Mouse (Mus musculus) limb, embryonic 10.5 days (tissue): Measurements from ENCODE around the gene Pcnx2. TPM values are rescaled to one million over a fixed set of nuclear protein-coding genes. Genes with fewer than 3 reads are reported as not detected.
A peak's percentile ranks its signal among the peaks of the same experiment; 100 is the strongest.

ENCODE experiments used
- DNase-seq: peaks from one replicate; pipeline ENCODE4 v3.0.0-alpha.2; 2017; ENCODE audit warnings: low spot score
- H3K27ac ChIP-seq: fragments of 300-500 bp; sonication (generic); 2 replicates; pipeline ENCODE4 v1.5.1; 2016; ENCODE audit warnings: mild to moderate bottlenecking
- H3K27me3 ChIP-seq: fragments of 300-500 bp; sonication (generic); 2 replicates; pipeline ENCODE4 v1.6.1; 2016; ENCODE audit warnings: low read depth, mild to moderate bottlenecking; ENCODE audit not compliant: poor library complexity, severe bottlenecking
- H3K36me3 ChIP-seq: fragments of 300-500 bp; sonication (generic); 2 replicates; pipeline ENCODE4 v1.6.1; 2016; ENCODE audit warnings: mild to moderate bottlenecking, moderate library complexity
- H3K4me1 ChIP-seq: fragments of 300-500 bp; sonication (generic); 2 replicates; pipeline ENCODE4 v1.6.1; 2016
- H3K4me3 ChIP-seq: fragments of 300-500 bp; sonication (generic); 2 replicates; pipeline ENCODE4 v1.5.1; 2016; ENCODE audit warnings: mild to moderate bottlenecking, moderate library complexity
- H3K9me3 ChIP-seq: fragments of 300-500 bp; sonication (generic); replicated peaks from 2 replicates; pipeline ENCODE4 v1.6.1; 2016; ENCODE audit warnings: mild to moderate bottlenecking
- WGBS: fragments of 180-500 bp; shearing (Covaris S2); methylation state at CpG from one replicate; pipeline ENCODE4 v1.1.7; 2016; 5-methylcytosine and 5-hydroxymethylcytosine counted together
- polyA plus RNA-seq: library from polyadenylated mRNA; unstranded; fragments of >200 nt; fragmentation: Nextera tagmentation; extraction: Ambion mirVana; gene quantifications from 2 replicates; pipeline ENCODE4 v1.2.1, GENCODE M21; 2016

Pcnx2 gene
- polyA plus RNA-seq, 1 experiment from 2014 or later: not detected

- peaks cover 51% of the 10 kb centered on the region for H3K4me1 ChIP-seq
- no peak for DNase-seq
- no peak overlapping the region for H3K4me3 ChIP-seq
- H3K9me3 ChIP-seq: no peaks in the 10 kb centered on the region
- H3K27me3 ChIP-seq: 0 out of 2 replicates have a peak, but pooled peaks cover 6% of the 10 kb centered on the region
- H3K27ac ChIP-seq: peak overlapping the region; percentile 67; the same call in 1 of the 2 replicates
- WGBS: 84% methylated on average over 2 of the region's 2 CpGs
- no peaks in the 10 kb centered on the region for H3K36me3 ChIP-seq
Measured at GRCm38 (mm10) chr8:125873250-125873534, 24.9 kb downstream of the Pcnx2 start.

- Histone ChIP-seq H3K27ac (peak overlapping the region; percentile 67), H3K36me3 (no peaks in the 10 kb centered on the region), H3K9me3 (no peaks in the 10 kb centered on the region), H3K27me3 (0 out of 2 replicates have a peak, but pooled peaks cover 6% of the 10 kb centered on the region), H3K4me3 (no peak overlapping the region), H3K4me1 (peaks cover 51% of the 10 kb centered on the region)
- WGBS: 54% methylated on average over 9 of the region's 9 CpGs
- no peak for DNase-seq
Measured at GRCm38 (mm10) chr8:125872501-125873249, 25.4 kb downstream of the Pcnx2 start.

- no peaks in the 10 kb centered on the region for H3K36me3 ChIP-seq
- DNase-seq: peak; percentile 88
- H3K27me3 ChIP-seq: 0 out of 2 replicates have a peak, but pooled peaks cover 6% of the 10 kb centered on the region
- 4% methylated on average over 7 of the region's 7 CpGs for WGBS
- peak overlapping the region; percentile 66 for H3K27ac ChIP-seq
- H3K4me3 ChIP-seq: peak overlapping the region; percentile 28; the same call in 1 of the 2 replicates
- peaks cover 48% of the 10 kb centered on the region for H3K4me1 ChIP-seq
- H3K9me3 ChIP-seq: no peaks in the 10 kb centered on the region
Measured at GRCm38 (mm10) chr8:125870821-125871321, 27.2 kb downstream of the Pcnx2 start.

- 0 out of 2 replicates have a peak, but pooled peaks cover 6% of the 10 kb centered on the region for H3K27me3 ChIP-seq
- 28% methylated on average over 6 of the region's 6 CpGs for WGBS
- peak overlapping the region; percentile 66 for H3K27ac ChIP-seq
- H3K4me3 ChIP-seq: no peak overlapping the region
- DNase-seq: no peak
- H3K9me3 ChIP-seq: no peaks in the 10 kb centered on the region
- H3K4me1 ChIP-seq: peaks cover 46% of the 10 kb centered on the region
- no peaks in the 10 kb centered on the region for H3K36me3 ChIP-seq
Measured at GRCm38 (mm10) chr8:125870179-125870702, 27.9 kb downstream of the Pcnx2 start.

DNA sequence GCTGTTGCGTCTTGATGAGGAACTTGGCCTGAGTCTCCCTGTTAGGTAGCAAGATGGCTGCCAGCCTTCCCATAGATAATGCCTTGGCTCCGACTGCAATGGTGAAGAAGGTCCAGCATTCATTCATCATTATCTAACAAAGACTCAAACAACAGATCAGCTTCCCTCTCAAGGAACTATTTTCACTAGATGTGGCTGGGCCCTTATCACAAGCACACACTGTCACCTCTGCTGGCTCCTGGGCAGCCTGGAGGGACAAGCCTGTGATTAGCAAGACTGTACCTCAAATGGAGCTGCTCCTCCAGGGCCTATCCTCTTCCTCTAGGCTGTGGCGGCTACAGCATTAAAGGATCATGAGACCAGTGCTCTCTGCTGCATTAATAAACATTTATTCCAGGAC, 28.4 kb downstream of the Pcnx2 start:
- H3K27me3 ChIP-seq: 0 out of 2 replicates have a peak, but pooled peaks cover 6% of the 10 kb centered on the region
- H3K36me3 ChIP-seq: no peaks in the 10 kb centered on the region
- 79% methylated on average over 3 of the region's 3 CpGs for WGBS
- peaks cover 45% of the 10 kb centered on the region for H3K4me1 ChIP-seq
- no peak for DNase-seq
- no peak overlapping the region for H3K4me3 ChIP-seq
- H3K9me3 ChIP-seq: no peaks in the 10 kb centered on the region
- peak overlapping the region; percentile 66; the same call in 1 of the 2 replicates for H3K27ac ChIP-seq

GRCm38 (mm10) chr8:125868552-125868951, 29.6 kb downstream of the Pcnx2 start:
- Histone ChIP-seq H3K36me3 (no peaks in the 10 kb centered on the region), H3K9me3 (no peaks in the 10 kb centered on the region), H3K4me3 (no peak overlapping the region), H3K4me1 (peaks cover 39% of the 10 kb centered on the region), H3K27ac (no peak overlapping the region), H3K27me3 (0 out of 2 replicates have a peak, but pooled peaks cover 6% of the 10 kb centered on the region)
- WGBS: 77% methylated on average over 7 of the region's 7 CpGs
- DNase-seq: no peak

GRCm38 (mm10) chr8:125866125-125866524, 32.0 kb downstream of the Pcnx2 start:
- Histone ChIP-seq H3K4me3 (no peak overlapping the region), H3K9me3 (no peaks in the 10 kb centered on the region), H3K36me3 (no peaks in the 10 kb centered on the region), H3K4me1 (peaks cover 32% of the 10 kb centered on the region), H3K27ac (no peak overlapping the region), H3K27me3 (0 out of 2 replicates have a peak, but pooled peaks cover 6% of the 10 kb centered on the region)
- WGBS: 81% methylated on average over 12 of the region's 12 CpGs
- no peak for DNase-seq

DNA sequence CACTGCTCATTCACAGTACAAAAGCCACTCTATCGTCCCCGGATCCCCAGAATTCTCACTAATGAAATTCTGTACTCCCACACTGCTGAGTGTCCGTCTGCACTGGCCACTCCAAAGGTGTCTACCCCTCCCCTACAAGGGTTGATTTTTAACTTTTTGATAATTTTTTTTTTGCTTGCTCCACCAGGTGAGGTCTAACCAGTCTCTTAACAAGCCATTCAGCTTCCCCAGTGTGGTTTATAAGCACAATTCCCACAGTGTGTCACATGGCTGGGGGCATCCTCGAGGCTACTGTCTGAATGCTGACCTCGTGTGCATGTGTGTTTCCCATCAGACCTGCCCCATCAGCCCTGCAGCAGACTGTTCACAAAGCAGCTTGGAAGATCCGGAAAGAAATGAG, 40.9 kb downstream of the Pcnx2 start:
- Histone ChIP-seq H3K9me3 (no peaks in the 10 kb centered on the region), H3K36me3 (no peaks in the 10 kb centered on the region), H3K27ac (no peak overlapping the region), H3K4me1 (peaks cover 14% of the 10 kb centered on the region), H3K27me3 (no peaks in the 10 kb centered on the region; the same call in 1 of the 2 replicates), H3K4me3 (no peak overlapping the region)
- DNase-seq: no peak
- 76% methylated on average over 6 of the region's 6 CpGs for WGBS

DNA sequence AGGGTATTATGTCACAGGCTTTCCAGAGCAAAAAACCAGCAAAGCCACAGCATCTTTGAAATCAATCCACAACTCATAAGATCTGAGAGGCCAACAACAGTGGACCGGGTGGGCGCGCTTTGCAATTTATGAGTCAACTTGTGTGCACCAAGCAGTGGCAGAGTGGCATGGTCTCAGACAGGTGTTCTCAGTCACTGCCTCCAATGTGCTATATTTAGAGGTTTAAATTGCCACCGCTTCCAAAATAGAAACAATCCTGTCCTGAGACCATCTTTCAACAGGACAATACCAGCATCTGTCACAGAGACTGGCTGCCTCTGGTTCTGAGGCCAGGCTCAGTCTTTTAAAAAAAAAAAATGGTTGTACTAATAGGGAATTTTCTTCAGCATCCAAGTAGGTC, 42.0 kb downstream of the Pcnx2 start:
- H3K36me3 ChIP-seq: no peaks in the 10 kb centered on the region
- H3K9me3 ChIP-seq: no peaks in the 10 kb centered on the region
- no peak for DNase-seq
- H3K4me3 ChIP-seq: no peak overlapping the region
- H3K27ac ChIP-seq: no peak overlapping the region
- H3K27me3 ChIP-seq: no peaks in the 10 kb centered on the region; the same call in 1 of the 2 replicates
- WGBS: 92% methylated on average over 4 of the region's 4 CpGs
- peaks cover 4% of the 10 kb centered on the region for H3K4me1 ChIP-seq

DNA sequence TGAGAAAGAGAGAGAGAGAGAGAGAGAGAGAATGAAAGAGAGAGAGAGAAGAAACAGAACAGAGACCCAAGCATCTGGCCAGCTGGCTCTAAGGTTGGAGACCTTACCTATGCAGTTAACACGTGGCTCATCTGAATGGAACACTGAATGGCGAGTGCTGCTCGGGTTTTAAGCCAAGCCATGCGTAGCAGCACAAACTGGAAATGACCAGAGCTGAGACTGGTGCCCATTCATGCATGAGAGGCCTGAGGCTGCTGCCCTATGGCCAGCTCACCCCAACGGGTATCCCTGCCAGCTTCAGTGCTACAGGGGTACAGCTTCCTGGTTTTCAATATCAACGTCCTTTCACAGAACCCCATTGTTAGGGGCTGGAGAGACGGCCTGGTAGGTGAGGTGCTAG, 43.7 kb downstream of the Pcnx2 start:
- H3K36me3 ChIP-seq: no peaks in the 10 kb centered on the region
- DNase-seq: no peak
- no peaks in the 10 kb centered on the region; the same call in 1 of the 2 replicates for H3K4me1 ChIP-seq
- WGBS: 85% methylated on average over 7 of the region's 7 CpGs
- H3K27me3 ChIP-seq: no peaks in the 10 kb centered on the region; the same call in 1 of the 2 replicates
- no peak overlapping the region for H3K27ac ChIP-seq
- H3K4me3 ChIP-seq: no peak overlapping the region
- no peaks in the 10 kb centered on the region for H3K9me3 ChIP-seq

DNA sequence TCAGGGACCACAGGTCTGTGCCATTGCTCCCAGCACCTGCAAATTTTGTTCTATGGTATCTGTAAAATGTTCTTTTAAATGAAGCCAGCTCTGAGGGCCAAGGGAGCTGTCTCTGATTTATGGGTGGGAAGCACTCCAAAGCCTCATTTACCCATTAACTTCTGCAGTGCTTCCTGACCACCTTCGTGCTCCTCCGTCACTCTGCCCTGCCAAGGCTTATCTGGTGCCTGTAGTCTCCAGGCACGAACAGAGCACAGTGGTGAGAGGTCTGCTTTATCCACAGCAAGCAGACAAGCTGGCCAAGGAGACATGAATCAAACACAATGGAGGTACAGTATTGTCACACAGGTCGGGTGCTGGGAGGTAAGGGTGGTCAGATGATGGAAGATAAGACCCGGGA, 44.8 kb downstream of the Pcnx2 start:
- H3K27ac ChIP-seq: no peak overlapping the region

GRCm38 (mm10) chr8:125849181-125849580, 48.9 kb downstream of the Pcnx2 start:
- H3K4me1 ChIP-seq: peaks cover 13% of the 10 kb centered on the region
- no peaks in the 10 kb centered on the region for H3K36me3 ChIP-seq
- H3K9me3 ChIP-seq: no peaks in the 10 kb centered on the region
- no peak overlapping the region for H3K27ac ChIP-seq
- DNase-seq: no peak
- WGBS: 81% methylated on average over 4 of the region's 4 CpGs
- no peaks in the 10 kb centered on the region; the same call in 1 of the 2 replicates for H3K27me3 ChIP-seq
- H3K4me3 ChIP-seq: no peak overlapping the region

More for the DNA sequence above, 44.8 kb downstream of the Pcnx2 start:
- peaks cover under 1% of the 10 kb centered on the region; the same call in 1 of the 2 replicates for H3K4me1 ChIP-seq
- no peaks in the 10 kb centered on the region; the same call in 1 of the 2 replicates for H3K27me3 ChIP-seq
- 54% methylated on average over 5 of the region's 5 CpGs for WGBS
- no peaks in the 10 kb centered on the region for H3K9me3 ChIP-seq
- no peak for DNase-seq
- H3K36me3 ChIP-seq: no peaks in the 10 kb centered on the region
- no peak overlapping the region for H3K4me3 ChIP-seq

DNA sequence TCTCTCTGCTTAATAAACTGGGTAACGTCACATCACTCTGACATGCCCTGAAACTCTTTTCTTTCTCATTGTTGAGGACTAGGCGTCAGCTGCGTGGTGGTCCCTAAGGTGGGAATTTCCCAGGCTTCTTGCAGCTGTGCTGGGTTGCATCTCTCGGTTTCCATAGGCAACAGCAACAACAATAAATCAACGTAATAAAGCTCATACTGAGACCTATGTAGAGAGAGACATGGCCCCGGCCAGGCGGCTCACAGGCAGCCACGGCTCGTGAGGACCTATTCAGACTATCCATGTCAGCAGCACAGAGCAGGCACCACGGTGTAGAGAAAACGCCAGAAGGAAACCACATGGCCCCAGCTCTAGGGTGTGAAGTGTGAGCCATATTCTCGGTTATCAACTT, 50.3 kb downstream of the Pcnx2 start:
- no peak overlapping the region for H3K27ac ChIP-seq
- no peaks in the 10 kb centered on the region for H3K9me3 ChIP-seq
- DNase-seq: peak; percentile 54
- 63% methylated on average over 12 of the region's 12 CpGs for WGBS
- no peaks in the 10 kb centered on the region; the same call in 1 of the 2 replicates for H3K27me3 ChIP-seq
- no peaks in the 10 kb centered on the region for H3K36me3 ChIP-seq
- no peak overlapping the region for H3K4me3 ChIP-seq
- peaks cover 19% of the 10 kb centered on the region for H3K4me1 ChIP-seq
